Mouse (Mus musculus) B cell, adult 67 days (primary cell): Measurements from ENCODE around the gene Zmynd8. TPM values are rescaled to one million over a fixed set of nuclear protein-coding genes. Genes with fewer than 3 reads are reported as not detected.

ENCODE experiments used
- total RNA-seq, 2 experiments: library from RNA; stranded (reverse); gene quantifications; 4 replicates each; pipeline ENCODE4 v1.2.4; 2023

The Zmynd8 gene
- 100 to 1,000 TPM; 134 to 150 TPM for total RNA-seq

GRCm38 (mm10) chr2:165898202-165899194, at the start of gene Zmynd8:
Gene Zmynd8 (minus strand): TSS chr2:165899016.

Other genes starting within 250 kb of the Zmynd8 start
- 100 to 1,000 TPM; 198 to 206 TPM for gene Ncoa3, start 93.6 kb upstream of the Zmynd8 start, total RNA-seq